Mouse (Mus musculus) embryonic facial prominence, embryonic 14.5 days (tissue): ENCODE measurements around the gene Plcl1. TPM values are rescaled to one million over a fixed set of nuclear protein-coding genes. Genes with fewer than 3 reads are reported as not detected.

Experiments
- ATAC-seq: fragments of 200-750 bp; cut with Nextera tagmentation; 2 replicates; pipeline ENCODE4 v1.8.0; 2017; ENCODE audit warnings: low read depth, moderate number of reproducible peaks, moderate TSS enrichment
- DNase-seq: peaks from one replicate; pipeline ENCODE4 v3.0.0-alpha.2; 2015; ENCODE audit warnings: low spot score
- H3K27ac ChIP-seq: fragments of 300-500 bp; sonication (generic); replicated peaks from 2 replicates; pipeline ENCODE4 v1.5.1; 2014; ENCODE audit warnings: low read depth, mild to moderate bottlenecking, low read length, moderate library complexity
- H3K27me3 ChIP-seq: fragments of 300-500 bp; sonication (generic); replicated peaks from 2 replicates; pipeline ENCODE4 v1.6.1; 2014; ENCODE audit warnings: low read length; ENCODE audit not compliant: control insufficient read depth, insufficient read depth
- H3K36me3 ChIP-seq: fragments of 300-500 bp; sonication (generic); 2 replicates; pipeline ENCODE4 v1.6.1; 2014; ENCODE audit warnings: low read length, mixed read lengths; ENCODE audit not compliant: control insufficient read depth, insufficient read depth
- H3K4me1 ChIP-seq: fragments of 300-500 bp; sonication (generic); 2 replicates; pipeline ENCODE4 v1.6.1; 2014; ENCODE audit warnings: antibody characterized with exemption, low read length; ENCODE audit not compliant: control insufficient read depth, insufficient read depth
- H3K4me2 ChIP-seq: fragments of 300-500 bp; sonication (generic); 2 replicates; pipeline ENCODE4 v1.6.1; 2014; ENCODE audit warnings: low read depth, mild to moderate bottlenecking, low read length, moderate library complexity, mixed read lengths
- H3K4me3 ChIP-seq: fragments of 300-500 bp; sonication (generic); 2 replicates; pipeline ENCODE4 v1.5.1; 2014; ENCODE audit warnings: low read depth, mild to moderate bottlenecking, low read length
- H3K9ac ChIP-seq: fragments of 300-500 bp; sonication (generic); 2 replicates; pipeline ENCODE4 v1.6.1; 2014; ENCODE audit warnings: low read depth, mild to moderate bottlenecking, low read length, moderate library complexity, mixed read lengths
- H3K9me3 ChIP-seq: fragments of 300-500 bp; sonication (generic); 2 replicates; pipeline ENCODE4 v1.6.1; 2016; ENCODE audit warnings: low read length; ENCODE audit not compliant: control insufficient read depth
- WGBS: fragments of 180-500 bp; shearing (Covaris S2); extraction: QIAGEN DNeasy Blood & Tissue Kit; methylation state at CpG from one replicate; pipeline ENCODE4 v1.1.7; 2014; 5-methylcytosine and 5-hydroxymethylcytosine counted together
- polyA plus RNA-seq: library from polyadenylated mRNA; unstranded; fragments of >200 nt; fragmentation: Nextera tagmentation; extraction: Ambion mirVana; gene quantifications from 2 replicates; pipeline ENCODE4 v1.2.1, GENCODE M21; 2014

Gene Plcl1
- polyA plus RNA-seq, 1 experiment from 2014 or later = 2.4 TPM

DNA sequence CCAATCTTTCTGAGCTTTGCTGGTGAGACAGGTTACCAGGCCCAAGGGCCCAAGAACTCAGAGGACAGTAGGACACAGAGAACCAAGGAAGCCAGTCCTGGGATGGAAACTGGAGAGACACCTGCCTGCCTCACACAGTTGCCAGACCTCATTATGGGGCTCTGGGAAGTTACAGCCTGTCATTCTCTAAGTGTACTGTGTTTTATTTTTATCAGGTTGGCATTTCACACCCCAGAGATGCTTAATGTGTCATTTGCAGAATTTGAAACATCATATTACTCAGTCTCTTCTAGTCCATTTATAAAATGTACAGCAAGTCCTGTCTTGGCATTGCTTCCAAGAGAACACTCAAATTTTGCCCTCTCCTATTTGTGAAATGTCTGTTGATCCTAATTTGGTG is 111.5 kb downstream of the Plcl1 start:
- Histone ChIP-seq H3K9me3 (no peaks in the 10 kb centered on the region), H3K27me3 (no peaks in the 10 kb centered on the region), H3K36me3 (no peaks in the 10 kb centered on the region), H3K4me3 (no peak overlapping the region), H3K9ac (no peak overlapping the region), H3K4me1 (no peaks in the 10 kb centered on the region), H3K27ac (no peak overlapping the region), H3K4me2 (no peak overlapping the region)
- ATAC-seq (no peak), DNase-seq (no peak)

DNA sequence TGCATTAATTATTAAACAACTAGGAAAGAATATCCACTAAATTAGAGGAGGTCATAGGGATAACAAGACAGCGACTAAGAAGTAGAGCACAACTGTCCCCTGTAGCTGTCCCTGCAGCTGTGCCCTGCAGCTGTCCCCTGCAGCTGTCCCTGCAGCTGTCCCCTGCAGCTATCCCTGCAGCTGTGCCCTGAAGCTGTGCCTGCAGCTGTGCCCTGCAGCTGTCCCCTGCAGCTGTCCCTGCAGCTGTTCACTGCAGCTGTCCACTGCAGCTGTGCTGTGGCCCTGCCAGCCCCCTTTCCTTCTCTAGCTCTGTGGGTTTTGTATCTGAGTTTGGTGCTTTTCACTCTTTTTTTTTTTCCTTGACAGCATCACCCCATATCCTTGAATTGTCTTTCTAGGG is 118.2 kb downstream of the Plcl1 start:
- Histone ChIP-seq H3K36me3 (no peaks in the 10 kb centered on the region), H3K27ac (no peak overlapping the region), H3K4me1 (no peaks in the 10 kb centered on the region), H3K27me3 (no peaks in the 10 kb centered on the region), H3K9me3 (no peaks in the 10 kb centered on the region), H3K4me3 (no peak overlapping the region), H3K4me2 (no peak overlapping the region), H3K9ac (no peak overlapping the region)
- DNase-seq (no peak), ATAC-seq (no peak)
- 94% methylated on average over 1 of the region's 1 CpGs for WGBS

DNA sequence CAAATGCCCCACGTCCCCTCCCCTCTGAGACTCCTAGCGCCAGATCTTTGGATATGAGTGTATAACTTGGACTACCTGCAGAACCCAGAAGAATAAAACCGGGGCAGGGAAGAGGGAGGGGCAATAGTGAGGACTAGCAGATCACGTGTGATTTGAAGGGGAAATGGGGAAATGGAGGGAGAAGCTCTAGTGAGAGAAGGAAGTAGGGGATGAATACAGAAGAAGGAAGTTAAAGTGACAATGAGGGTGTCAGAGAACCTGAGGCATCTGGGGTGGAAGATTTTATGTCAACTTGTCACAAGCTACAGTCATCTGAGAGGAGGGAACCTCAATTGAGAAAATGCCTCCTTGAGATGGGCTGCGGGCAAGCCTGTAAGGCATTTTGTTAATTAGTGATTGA is 119.4 kb downstream of the Plcl1 start:
- 75% methylated on average over 5 of the region's 5 CpGs for WGBS
- Histone ChIP-seq H3K36me3 (no peaks in the 10 kb centered on the region), H3K9ac (no peak overlapping the region), H3K4me1 (no peaks in the 10 kb centered on the region), H3K4me3 (no peak overlapping the region), H3K4me2 (no peak overlapping the region), H3K27me3 (no peaks in the 10 kb centered on the region), H3K27ac (no peak overlapping the region), H3K9me3 (no peaks in the 10 kb centered on the region)
- ATAC-seq (no peak), DNase-seq (no peak)

DNA sequence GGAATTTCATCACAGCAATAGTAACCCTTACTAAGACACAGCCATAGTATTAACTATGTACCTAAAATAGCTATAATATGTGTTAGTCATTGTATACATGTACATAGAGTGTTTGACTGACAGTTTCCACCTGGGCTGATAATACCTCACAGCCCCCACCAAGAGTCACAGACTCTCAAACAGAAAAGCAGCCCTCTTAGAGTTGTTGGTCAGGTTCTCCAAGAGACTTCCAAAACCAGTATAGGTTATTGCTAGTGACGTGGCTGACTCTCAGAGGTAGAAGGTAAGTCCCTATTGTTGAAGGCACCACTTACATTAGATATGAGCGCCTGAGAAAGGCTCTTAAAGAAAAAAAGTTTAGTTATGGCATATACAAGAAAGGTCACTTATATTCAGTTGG is 120.0 kb downstream of the Plcl1 start:
- no peak overlapping the region for H3K27ac ChIP-seq
- no peak for DNase-seq
- 77% methylated on average over 2 of the region's 2 CpGs for WGBS
- no peaks in the 10 kb centered on the region for H3K27me3 ChIP-seq
- no peak for ATAC-seq
- H3K9me3 ChIP-seq = no peaks in the 10 kb centered on the region
- no peak overlapping the region for H3K4me2 ChIP-seq
- H3K4me1 ChIP-seq = no peaks in the 10 kb centered on the region
- no peaks in the 10 kb centered on the region for H3K36me3 ChIP-seq
- H3K9ac ChIP-seq = no peak overlapping the region
- H3K4me3 ChIP-seq = no peak overlapping the region

DNA sequence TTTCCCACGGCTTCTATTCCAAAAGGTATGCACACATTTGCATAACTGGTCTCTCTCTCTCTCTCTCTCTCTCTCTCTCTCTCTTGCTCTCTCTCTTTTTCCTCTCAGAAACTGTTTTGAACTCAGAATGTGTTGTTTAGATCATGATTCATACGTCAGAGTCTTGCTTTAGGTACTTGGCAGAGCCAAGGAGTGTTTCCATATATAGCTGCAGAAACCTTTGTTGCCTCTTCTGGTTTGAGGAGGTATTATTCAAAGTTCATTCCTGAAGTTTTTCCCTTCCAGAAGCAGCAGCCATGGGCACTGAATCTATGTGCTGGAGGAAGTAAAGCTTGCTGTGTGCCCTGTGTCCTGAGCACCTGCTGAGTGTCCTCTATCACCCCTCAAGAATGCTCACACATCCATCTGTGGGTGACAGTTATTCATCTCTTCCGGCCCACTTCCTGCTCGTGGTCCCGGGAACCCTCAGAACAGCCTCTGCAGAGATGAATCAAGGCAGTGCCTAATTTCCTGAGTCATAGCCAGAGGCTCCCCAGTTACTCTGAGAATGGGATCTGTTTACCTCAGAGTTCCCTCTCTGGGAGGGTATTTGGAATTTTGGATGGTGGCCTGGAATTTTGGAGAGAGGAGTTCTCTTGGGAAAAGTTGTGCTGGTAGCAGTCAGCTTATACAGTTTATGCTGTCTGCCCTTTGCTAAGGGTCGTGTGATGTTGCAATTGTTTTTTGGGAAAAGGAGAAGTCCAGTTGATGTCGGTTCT is 123.0 kb downstream of the Plcl1 start:
- peak; percentile 50; the same call in 1 of the 2 replicates for ATAC-seq
- no peaks in the 10 kb centered on the region for H3K4me1 ChIP-seq
- no peak overlapping the region for H3K27ac ChIP-seq
- H3K9me3 ChIP-seq = no peaks in the 10 kb centered on the region
- DNase-seq = peak; percentile 49
- no peak overlapping the region for H3K4me3 ChIP-seq
- no peaks in the 10 kb centered on the region for H3K27me3 ChIP-seq
- 42% methylated on average over 7 of the region's 7 CpGs for WGBS
- no peak overlapping the region for H3K9ac ChIP-seq
- no peaks in the 10 kb centered on the region for H3K36me3 ChIP-seq
- H3K4me2 ChIP-seq = no peak overlapping the region

DNA sequence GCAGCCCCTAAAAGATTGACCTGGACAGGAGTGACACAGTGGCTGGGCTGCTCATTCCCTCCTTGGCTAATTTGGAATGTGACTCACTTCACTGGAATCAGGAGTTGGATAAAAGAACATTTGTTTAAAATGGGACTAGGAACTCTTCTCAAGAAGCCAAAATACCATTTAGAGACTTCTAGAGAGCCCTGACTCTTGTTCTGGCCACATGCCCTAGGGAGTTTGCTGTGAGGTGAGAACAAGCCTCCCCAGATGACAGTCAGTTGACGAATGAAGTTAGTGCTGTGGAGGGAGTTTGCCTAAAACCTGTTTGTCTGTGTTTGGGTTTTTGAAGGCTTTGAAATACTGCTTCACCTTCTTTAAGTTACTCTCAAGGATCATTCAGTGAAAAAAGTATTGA is 128.1 kb downstream of the Plcl1 start:
- Histone ChIP-seq H3K4me3 (no peak overlapping the region), H3K27me3 (no peaks in the 10 kb centered on the region), H3K4me1 (no peaks in the 10 kb centered on the region), H3K9ac (no peak overlapping the region), H3K4me2 (no peak overlapping the region), H3K36me3 (no peaks in the 10 kb centered on the region), H3K27ac (no peak overlapping the region), H3K9me3 (no peaks in the 10 kb centered on the region)
- 62% methylated on average over 1 of the region's 1 CpGs for WGBS
- DNase-seq (no peak), ATAC-seq (no peak)

DNA sequence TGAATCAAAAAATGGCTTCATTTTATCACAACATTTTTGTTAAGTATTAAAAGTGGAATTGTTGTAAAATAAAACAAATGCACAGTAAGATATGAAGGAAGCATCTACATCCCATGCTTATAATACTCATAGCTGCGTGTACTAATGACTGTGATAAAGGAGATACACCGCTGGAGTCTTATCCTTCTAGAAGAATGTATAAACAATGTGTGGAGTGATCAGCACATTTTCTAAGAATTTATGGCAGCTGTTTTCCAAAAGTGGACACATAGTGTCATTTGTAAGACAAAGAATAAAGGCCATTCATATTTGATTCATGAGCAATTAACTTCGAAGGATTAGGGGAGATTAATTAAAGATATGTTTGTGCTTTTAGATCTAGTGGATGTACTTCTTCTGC is 148.7 kb downstream of the Plcl1 start:
- no peak overlapping the region for H3K9ac ChIP-seq
- no peak overlapping the region for H3K4me3 ChIP-seq
- no peak overlapping the region for H3K4me2 ChIP-seq
- H3K4me1 ChIP-seq = no peaks in the 10 kb centered on the region
- no peak overlapping the region for H3K27ac ChIP-seq
- H3K36me3 ChIP-seq = no peaks in the 10 kb centered on the region
- DNase-seq = no peak
- H3K9me3 ChIP-seq = no peaks in the 10 kb centered on the region
- WGBS = 81% methylated on average over 3 of the region's 3 CpGs
- no peaks in the 10 kb centered on the region for H3K27me3 ChIP-seq
- ATAC-seq = no peak

DNA sequence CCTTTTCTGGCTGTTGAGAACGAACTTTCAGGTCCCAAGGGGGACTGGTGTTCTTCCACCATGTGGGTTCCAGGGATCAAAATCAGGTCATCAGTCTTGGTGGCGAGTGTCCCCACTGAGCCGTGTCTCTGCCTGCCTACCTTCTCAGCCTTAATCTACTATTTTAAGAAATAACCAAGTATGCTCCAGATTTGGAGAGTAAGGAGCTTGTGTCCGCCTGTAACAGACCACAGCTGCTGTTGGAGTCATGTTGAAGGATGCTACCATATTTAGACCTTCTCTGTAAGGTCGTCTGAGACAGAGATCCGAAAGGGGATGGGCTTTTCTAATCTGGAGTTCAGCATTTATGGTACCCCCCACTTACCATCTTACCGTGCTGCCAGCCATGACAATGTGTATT is 152.2 kb downstream of the Plcl1 start:
- no peak overlapping the region for H3K4me3 ChIP-seq
- DNase-seq = no peak
- H3K9me3 ChIP-seq = no peaks in the 10 kb centered on the region
- H3K9ac ChIP-seq = no peak overlapping the region
- no peaks in the 10 kb centered on the region for H3K4me1 ChIP-seq
- no peak overlapping the region for H3K4me2 ChIP-seq
- no peaks in the 10 kb centered on the region for H3K36me3 ChIP-seq
- H3K27ac ChIP-seq = no peak overlapping the region
- no peaks in the 10 kb centered on the region for H3K27me3 ChIP-seq
- WGBS = 78% methylated on average over 7 of the region's 7 CpGs
- ATAC-seq = no peak

DNA sequence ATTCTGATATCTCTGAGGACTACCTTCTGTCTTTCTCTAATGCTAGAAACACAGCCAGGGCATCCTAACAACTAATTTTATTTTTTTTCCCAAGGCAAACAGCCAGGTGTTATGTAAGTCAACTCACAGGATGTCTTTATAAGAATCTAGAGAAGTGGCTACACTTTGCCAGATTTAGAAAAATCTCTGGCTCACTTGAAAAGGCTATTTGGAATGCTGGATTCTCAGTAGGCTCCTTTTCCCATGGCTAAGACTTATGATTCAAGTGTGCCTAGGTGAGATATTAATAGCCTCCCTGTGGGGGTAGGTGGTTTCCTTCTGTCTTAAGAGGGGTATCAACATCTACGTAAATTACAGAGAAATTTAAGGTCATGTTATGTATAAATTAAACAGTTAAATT is 152.7 kb downstream of the Plcl1 start:
- Histone ChIP-seq H3K9ac (no peak overlapping the region), H3K27me3 (no peaks in the 10 kb centered on the region), H3K27ac (no peak overlapping the region), H3K9me3 (no peaks in the 10 kb centered on the region), H3K4me2 (no peak overlapping the region), H3K36me3 (no peaks in the 10 kb centered on the region), H3K4me3 (no peak overlapping the region), H3K4me1 (no peaks in the 10 kb centered on the region)
- no peak for DNase-seq
- WGBS = 90% methylated on average over 1 of the region's 1 CpGs
- no peak for ATAC-seq
